Mouse (Mus musculus) monocyte, adult 5-6 weeks (primary cell): Measurements from ENCODE around the gene Atp13a3. TPM values are rescaled to one million over a fixed set of nuclear protein-coding genes. Genes with fewer than 3 reads are reported as not detected.

Source experiments
- ATAC-seq: fragments of 153-309, 156-312 bp; replicated peaks from 2 replicates; pipeline ENCODE4 v1.8.0; 2017; ENCODE audit warnings: mild to moderate bottlenecking; ENCODE audit not compliant: low TSS enrichment, insufficient number of reproducible peaks, severe bottlenecking, poor library complexity, low FRiP score
- total RNA-seq: library from RNA; stranded (forward); fragments of 200-1000, 200-491, 200-594 nt; gene quantifications from 3 replicates; pipeline ENCODE4 v1.2.3, GENCODE M21; 2017

Gene Atp13a3
- total RNA-seq, 1 experiment from 2014 or later, result 70.1 TPM

DNA sequence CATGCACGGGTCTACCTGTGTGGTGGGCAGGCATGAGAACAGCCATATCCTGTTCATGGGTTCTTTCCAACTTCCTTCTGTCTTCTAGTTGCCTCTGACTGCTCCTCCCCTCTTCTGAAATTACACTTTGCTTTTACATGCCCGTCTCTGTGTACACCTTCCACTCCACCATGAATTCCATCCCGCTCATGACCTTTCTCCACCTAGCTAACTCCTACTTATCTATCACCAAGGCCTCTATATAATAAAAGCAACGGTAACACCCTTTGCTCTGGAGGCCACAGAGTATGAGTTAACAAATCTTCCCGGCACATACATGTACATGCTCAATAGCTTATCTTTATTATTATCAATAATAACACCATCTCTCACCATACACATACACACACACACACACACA lies 18.3 kb upstream of the Atp13a3 start:
- no peak for ATAC-seq

DNA sequence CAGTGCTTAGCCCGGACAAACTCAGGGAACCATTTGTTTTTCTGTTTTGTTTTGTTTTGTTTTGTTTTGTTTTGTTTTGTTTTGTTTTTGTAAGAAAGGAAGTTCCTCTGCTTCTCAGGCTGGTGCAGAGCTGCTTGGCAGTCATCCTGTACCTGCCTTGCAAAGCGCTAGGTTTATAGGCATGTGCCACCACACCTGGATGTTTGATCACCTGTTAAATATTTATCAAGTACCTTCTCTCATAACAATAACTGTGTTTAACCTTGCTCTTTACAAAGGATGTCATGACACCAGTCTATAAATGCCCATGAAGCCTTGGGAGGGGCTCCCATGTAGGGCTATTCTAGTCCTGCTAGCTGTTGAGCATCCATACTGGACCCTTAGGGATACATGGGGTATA lies 10.9 kb upstream of the Atp13a3 start:
- no peak for ATAC-seq

DNA sequence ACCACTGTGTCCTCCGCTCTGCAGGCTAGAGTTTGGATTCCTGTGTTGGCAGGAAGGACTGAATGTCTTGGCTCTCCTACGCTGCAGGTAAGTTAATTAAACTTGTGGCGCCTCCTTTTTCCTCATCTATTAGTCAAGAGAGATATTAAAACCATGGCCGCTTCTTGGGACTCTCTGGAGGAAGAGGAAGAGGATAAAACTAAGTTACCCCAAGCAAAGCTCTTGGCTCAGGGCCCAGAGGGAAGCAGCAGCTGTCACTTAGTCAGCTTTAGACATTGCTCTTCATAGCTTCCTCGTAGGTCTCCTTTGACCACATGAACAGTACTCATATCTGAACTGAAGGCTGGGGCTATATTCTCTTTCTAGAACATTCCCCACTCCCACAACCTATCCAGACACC lies 10.5 kb upstream of the Atp13a3 start:
- ATAC-seq, result no peak

DNA sequence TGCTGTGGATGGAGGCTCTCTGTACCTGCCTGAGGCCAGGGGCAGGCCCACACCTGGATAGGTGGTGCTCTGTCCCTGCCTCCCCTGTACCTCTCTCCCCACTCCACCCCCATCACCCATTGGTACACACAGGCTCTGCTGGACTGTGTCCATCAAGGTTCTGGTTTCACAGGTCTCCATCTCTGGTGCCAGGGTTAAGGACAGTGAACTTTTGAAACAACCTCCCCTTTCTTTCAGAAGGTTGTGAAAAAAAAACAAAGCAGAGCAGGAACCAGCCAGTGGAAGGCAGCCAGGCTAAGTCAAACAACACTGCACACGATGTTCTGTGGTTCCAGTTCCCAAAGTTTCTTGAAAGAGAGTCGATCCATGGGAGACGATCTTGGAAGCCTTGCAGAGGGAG lies 6.9 kb upstream of the Atp13a3 start:
- no peak for ATAC-seq

DNA sequence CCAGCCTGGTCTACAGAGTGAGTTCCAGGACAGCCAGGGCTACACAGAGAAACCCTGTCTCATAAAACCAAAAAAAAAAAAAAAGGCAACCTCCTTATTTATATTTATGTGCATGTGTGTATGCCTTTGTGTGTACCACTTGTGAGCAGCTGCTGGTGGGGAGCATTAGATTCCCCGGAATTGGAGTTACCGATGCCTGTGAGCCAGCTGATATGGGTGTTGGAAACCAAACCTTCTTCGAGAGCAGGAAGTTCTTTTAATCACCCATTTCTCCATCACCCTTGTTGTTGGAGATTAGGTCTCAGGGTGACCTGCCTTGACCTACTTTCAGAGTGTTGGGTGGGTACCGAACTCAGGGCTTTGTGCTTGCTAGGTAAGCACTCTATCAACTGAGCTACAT lies 5.1 kb upstream of the Atp13a3 start:
- no peak for ATAC-seq

DNA sequence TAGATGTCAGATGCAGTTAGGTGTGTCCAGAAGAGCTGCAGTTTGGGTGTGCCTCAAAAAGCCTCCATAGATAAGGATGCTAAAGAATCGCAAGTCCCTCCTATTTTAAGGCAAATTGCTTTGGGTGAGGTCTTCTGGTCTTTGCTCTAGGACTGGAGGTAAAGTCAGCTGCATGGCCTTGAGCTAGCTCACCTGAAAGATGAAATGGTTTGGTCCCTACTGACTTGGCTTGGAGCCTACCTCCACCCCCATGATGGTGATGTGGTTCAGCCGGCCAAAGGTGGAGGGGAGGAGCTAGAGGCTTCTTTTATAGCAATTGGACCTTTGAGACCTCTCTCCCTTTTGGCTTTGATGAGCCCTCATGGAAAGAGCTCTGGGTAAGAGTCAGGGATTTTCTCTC lies 1.7 kb upstream of the Atp13a3 start:
- ATAC-seq, result no peak

DNA sequence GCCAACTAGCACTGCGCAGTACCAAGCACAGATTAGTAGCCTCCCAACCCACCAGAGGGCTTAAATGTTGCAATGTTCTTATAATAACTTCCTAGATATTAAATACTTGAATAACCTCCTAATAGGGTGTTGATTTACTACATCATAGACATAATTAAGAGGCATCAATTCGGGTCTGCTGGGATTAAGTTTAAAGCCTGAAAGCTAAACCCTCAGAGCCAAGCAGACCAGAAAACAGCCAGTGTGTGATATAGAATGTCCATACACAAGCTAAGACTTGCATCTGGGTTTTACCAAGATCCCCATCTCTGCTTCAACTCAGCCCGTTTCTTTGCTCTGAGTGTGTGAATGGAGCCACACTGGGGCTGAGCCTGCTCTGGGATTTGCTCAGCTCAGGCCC lies 2.2 kb downstream of the Atp13a3 start:
- ATAC-seq, result no peak

DNA sequence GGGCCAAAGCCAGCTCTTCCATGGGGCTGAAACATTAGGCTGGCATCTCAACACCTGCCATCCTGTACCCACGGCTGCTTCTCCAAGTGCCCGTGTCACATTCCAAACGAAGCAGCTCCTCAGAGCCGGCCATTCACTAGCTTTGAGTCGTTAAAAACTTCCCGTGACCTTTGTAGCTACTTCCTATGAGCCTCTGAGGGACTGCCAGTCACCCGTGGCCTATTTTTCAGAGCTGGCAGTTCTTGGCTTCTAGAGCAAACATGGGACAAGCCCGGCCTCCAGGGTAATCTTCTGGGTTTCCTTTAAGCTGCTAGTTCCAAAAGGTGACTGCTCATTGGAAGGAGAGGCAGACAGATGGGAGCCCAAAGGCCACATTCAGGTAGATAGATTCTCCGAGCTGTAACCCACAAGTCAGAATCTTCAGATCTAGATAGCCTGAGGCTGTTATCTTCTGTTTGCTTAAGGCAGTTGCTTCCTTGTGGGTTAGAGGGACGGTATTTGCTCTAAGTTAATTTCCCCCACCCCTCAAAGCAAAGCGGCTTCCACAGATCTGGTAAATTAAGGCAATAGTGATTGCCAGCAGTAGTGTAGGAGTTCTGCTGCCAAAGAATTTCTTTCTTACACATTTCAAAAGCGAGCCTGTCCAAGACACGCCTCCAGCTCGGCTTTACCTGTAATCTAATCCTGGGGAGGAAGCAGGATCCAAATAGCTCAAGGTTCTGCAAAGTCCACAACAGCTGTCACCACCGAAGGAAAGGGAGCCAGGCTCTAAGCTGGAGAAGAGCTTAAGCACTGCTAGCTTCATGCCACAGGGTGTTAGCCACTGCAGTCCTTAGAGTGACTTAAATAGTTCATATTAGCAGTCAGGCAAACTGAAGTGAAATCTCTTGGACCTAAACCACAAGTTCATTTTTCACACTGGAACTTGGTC lies 8.4 kb downstream of the Atp13a3 start:
- 0 out of 2 replicates have a peak, but pooled peaks have one; percentile 31 for ATAC-seq

DNA sequence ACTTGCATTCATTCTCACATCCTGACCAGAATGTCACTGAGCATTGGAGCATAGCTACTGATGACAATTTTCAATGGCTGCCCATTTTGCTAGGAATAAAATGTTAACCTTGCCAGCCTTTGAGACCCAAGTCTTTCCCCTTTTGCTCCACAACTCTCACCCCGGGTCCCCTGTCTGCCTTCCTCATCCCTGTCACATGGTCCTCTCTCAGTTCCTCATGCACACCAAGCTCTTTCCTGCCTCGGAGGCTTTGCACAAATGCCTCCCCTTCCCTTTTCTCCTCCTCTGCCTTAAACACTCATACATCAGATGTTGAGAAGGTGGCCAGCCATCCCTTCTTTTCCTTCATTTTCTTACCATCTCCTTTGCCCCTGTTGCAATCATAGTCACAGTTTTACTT lies 10.6 kb downstream of the Atp13a3 start:
- ATAC-seq, result peak; percentile 75; the same call in 1 of the 2 replicates

DNA sequence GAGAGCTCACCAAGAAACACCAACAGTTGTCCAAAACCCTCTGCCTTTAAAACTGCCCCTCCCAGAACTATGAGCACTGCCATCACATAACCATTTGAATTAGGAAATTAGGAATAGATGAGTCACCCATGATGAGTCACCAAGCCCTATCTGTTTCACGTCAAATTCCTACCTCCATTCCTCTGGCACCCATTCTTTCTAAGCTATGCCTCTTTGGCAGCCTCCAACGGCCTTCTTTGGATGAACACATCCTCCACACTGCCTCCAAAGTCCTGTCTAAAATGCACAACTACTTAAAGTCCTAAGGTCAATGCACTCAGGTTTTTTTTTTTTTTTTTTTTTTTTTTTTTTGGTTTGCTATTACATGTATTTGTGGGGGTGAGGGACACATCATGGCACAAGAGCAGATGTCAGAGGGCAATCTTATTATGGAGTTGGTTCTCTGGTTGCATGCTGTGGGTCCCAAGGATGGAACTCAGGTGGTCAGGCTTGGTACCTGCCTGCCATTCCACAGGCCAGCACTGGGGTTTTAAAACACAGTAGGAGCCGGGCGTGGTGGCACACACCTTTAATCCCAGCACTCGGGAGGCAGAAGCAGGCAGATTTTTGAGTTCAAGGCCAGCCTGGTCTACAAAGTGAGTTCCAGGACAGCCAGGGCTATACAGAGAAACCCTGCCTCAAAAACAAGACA lies 15.0 kb downstream of the Atp13a3 start:
- ATAC-seq, result no peak

DNA sequence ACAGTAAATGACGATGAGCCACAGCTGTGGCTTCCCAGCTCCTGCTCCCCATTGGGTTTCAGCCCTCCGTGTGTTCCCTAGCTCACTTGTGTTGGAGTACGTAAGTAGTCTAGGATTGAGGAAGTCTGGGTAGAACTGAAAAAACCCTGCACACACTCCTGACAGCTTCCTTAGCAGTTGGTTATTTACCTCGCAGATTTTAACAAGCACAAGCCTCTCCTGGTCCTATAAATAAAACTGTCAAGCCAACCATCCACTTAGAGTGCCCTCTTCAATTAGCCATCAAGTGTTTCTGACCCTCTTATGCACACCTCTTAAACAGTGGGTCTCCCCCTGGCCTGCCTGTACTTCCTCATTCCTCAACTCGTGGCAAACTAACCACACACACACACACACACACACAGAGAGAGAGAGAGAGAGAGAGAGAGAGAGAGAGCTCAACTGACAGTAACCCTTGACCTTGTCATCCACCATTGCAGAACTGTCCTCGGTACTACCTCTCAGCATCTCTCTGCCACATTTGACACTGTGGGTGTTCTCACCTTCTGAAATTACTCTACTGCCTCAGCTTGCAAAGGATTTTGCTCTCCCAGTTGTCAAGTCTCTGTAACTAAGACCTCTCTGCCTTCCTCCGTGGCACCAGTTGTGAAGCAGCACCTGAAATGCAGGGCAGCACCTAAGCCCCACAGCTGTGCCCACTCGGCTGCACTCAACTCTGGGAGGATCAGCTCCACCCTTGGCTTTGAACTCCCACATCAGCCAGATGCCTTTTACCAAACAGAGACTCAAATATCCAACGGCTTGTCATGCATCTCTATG lies 15.7 kb downstream of the Atp13a3 start:
- ATAC-seq, result peak; percentile 64

DNA sequence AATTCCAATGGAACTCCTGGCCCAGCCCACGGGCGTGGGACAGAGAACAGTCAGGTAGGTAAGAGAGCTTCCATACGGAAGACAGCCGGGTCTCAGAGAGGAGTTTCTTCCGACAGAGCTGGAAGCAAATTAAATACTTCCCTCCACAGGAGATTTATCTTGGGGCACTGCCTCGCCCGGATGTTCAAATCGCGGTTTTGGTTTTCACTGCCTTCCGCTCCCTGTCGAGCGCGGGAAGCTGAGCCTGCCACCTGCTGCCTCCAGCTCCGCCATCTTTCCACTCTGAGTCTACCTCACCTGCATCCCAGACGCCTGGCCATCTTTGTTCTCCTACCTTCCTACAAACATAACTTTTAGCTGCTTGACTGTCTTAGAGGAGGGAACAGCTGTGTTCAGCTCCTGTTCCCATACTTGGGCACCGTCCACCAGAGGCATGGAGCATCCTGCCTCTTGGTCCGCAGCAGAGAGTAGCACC lies 16.5 kb downstream of the Atp13a3 start:
- peak; percentile 28; the same call in 1 of the 2 replicates for ATAC-seq

DNA sequence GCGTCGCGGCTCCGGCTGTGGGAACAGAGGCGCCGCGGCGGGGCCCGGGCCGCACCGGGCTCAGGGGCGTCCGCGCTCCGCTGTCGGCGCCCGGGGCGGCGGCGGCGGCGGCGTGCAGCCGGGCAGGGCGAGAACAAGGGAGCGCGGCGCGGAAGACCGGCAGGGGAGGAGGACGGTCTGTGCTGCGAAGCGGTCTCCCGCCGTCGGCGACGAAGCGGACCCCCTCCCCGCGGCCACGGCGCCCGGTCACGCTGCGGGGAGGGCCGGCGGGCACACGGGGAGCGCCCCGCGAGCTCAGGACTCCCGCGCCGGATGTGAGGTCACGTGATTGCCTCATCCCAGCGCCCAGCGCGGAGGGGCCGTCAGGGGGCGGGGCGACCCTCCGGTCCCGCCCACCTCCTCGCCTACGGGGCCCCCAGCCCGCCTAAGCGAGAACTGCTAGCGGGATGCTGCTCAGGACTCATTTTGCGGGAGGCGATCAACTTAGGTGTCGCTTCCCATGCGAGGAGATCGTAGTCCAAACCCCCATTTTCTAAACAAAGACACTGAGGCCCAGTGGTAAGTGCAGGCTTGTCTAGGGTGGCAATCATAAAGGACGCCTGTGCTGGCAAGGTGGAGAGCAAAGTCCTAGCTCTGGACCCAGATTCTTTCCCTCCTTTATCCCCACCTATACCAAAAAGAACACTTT lies 17.1 kb downstream of the Atp13a3 start:
- ATAC-seq, result peak; percentile 75

DNA sequence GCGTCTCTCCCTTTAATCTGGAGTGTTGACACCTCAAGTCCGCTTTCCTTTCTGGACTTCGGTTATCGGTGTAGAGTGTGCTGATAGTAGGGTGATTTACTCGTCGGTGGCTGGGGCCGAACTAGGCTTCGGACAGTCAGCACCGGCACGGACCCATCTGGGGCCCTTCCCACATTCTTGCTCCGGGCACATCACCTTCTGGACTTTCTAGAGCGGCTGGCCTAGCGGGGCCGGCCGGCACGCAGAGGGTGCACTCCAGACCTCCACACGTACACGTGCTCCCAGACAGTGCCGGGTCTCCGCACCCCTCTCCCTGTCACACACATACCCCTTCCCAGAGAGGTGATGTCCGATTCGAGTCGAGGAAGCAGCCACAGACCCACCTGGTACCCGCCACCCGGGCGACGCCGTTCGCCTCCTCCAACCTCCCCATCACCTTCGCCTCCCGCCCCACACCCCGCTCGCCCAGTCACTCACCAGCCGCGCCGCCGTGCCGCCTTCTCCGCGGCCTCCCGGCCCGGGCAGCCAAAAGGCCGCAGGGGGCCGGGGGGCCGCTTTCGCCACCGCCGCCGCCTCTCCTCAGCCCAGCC lies 17.8 kb downstream of the Atp13a3 start:
- no peak for ATAC-seq

DNA sequence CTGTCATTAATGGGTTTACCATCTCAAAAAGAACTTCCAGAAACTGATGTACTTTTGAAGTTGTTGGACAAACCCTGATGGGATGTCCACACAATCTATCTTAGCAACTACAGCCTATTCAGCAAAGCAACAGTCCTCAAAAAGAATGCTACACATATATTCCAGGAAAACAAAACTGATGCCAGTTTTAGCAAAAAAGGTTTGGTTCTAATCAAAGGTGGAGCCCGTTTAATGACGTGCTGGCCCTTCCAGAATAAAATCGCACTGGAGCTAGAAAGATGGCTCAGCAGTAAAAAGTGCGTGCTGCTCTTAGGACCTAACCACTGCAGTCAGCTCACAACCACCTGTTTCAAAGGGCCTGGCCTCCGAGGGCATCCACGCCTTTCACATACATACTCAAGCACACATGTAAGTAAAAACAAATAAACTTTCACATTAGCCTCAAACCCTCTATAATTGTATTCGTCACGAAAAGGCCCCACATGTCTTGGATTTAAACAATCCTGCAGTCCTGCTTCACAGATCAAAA lies 18.8 kb downstream of the Atp13a3 start:
- no peak for ATAC-seq

DNA sequence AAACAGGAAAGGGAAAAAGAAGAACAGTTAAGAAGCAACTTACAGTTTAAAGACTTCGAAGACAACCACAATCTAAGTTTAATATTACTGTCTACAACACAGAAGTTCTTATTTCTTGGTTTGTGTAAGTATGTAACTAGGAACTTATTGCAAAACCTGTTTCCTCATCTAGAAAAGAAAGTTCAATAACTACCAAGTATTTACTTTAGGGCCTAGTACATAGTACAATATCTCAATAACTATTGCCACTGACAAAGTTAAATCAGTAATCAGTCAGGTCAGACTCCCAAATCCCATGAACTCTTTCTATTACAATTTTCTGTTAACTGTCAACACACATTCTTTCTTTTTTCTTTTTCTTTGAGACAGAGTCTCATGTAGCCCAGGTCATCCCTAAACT lies 20.2 kb downstream of the Atp13a3 start:
- ATAC-seq, result no peak

DNA sequence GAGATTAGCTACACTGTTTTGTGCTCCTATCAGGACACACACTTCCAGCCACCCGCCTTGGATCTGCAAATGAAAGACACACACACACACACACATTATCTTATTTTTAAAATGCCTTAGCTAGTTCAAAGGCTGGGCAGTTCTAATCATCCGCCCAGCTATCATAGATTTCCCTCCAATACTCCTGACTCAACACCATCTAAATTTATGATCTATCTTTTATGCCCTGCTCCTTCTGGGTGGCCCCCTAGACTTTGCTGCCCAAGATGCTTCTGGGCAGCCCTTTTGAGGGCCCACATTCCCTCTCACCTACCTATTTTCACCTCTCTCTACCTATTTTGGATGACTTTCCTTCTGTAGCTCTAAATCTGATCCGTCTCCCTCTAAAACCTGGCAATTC lies 29.5 kb downstream of the Atp13a3 start:
- no peak for ATAC-seq

DNA sequence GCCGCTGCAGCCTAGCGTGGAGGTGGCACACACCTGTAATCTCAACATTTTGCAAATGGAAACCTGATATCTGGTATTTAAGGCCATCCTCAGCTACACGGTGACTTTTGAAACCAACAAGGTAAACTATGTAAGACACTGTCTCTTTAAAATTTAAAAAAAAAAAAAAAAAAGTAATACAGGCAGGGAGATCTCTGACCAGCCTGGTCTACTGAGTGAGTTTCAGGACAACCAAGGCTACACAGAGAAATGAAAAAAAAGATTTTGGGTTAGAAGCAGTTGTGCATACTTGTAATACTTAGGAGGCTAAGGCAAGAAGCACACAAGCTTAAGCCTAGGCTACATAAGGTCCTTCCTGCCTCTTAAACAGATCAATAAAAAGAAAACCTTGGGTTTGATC lies 30.8 kb downstream of the Atp13a3 start:
- no peak for ATAC-seq
